Mouse (Mus musculus): ENCODE results near the gene Sdk2. TPM values are rescaled to one million over a fixed set of nuclear protein-coding genes. Genes with fewer than 3 reads are reported as not detected.

Sdk2 gene
- polyA plus RNA-seq, 1 experiment from 2014 or later, result 2.5 TPM

DNA sequence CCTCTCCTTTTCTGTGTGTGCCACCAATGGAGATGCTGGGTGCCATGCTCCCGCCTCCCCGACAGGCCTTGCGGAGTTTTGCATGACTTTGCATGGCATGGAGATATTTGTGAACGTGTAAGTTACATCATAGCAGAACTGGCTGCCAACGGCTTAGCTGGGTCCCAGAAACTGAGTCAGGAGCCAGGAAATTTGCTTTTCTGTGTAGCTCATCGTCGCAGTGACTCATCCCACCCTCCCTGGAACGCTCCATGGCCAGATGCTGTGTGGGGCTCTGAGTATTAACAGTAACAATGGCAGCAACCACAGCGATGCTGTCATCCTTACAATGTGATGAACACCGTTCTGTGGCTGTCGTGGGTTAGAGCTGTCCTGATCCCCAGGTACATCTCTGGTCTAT lies 139.6 kb downstream of the Sdk2 start:
- Histone ChIP-seq H3K27me3 (ENCODE audit: control insufficient read depth, insufficient read depth, low read length) (no peaks in the 10 kb centered on the region), H3K4me3 (replicated peaks; ENCODE audit: low read length) (no peak overlapping the region), H3K4me1 (ENCODE audit: control insufficient read depth, insufficient read depth, low read length) (no peaks in the 10 kb centered on the region), H3K9ac (ENCODE audit: low read length) (no peak overlapping the region), H3K27ac (ENCODE audit: low read length) (no peak overlapping the region), H3K36me3 (ENCODE audit: control insufficient read depth, insufficient read depth, low read length) (no peaks in the 10 kb centered on the region), H3K4me2 (ENCODE audit: low read depth, low read length) (no peak overlapping the region), H3K9me3 (replicated peaks; ENCODE audit: control insufficient read depth, low read length) (no peaks in the 10 kb centered on the region)
- WGBS, result 78% methylated on average over 11 of the region's 11 CpGs
- ATAC-seq (ENCODE audit: insufficient read depth, low FRiP score), result no peak

DNA sequence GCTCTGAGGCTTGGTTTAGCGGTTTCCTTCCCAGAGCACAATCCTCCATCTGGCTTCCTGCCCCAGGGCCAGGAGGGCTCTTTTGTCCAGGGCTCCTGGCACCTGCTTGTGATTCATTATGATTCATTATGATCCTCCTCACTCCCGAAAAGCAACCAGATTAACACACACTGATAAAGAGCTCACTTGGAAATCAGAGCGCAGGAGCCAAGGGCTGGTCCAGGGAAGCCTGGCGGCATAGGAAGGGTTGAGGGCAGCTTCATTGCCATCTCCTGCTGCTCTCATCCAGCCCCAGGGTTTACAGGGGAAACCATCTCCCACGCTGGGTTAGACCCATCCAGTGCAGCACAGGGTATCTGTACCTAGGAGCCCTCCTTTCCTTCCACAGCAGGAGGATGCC lies 143.7 kb downstream of the Sdk2 start:
- no peak overlapping the region for H3K4me3 ChIP-seq (replicated peaks; ENCODE audit: low read length)
- WGBS, result 57% methylated on average over 5 of the region's 5 CpGs
- no peak overlapping the region for H3K4me2 ChIP-seq (ENCODE audit: low read depth, low read length)
- H3K4me1 ChIP-seq (ENCODE audit: control insufficient read depth, insufficient read depth, low read length), result no peaks in the 10 kb centered on the region
- no peak overlapping the region for H3K27ac ChIP-seq (ENCODE audit: low read length)
- H3K27me3 ChIP-seq (ENCODE audit: control insufficient read depth, insufficient read depth, low read length), result no peaks in the 10 kb centered on the region
- H3K36me3 ChIP-seq (ENCODE audit: control insufficient read depth, insufficient read depth, low read length), result no peaks in the 10 kb centered on the region
- H3K9me3 ChIP-seq (replicated peaks; ENCODE audit: control insufficient read depth, low read length), result no peaks in the 10 kb centered on the region
- no peak overlapping the region for H3K9ac ChIP-seq (ENCODE audit: low read length)
- ATAC-seq (ENCODE audit: insufficient read depth, low FRiP score), result no peak

DNA sequence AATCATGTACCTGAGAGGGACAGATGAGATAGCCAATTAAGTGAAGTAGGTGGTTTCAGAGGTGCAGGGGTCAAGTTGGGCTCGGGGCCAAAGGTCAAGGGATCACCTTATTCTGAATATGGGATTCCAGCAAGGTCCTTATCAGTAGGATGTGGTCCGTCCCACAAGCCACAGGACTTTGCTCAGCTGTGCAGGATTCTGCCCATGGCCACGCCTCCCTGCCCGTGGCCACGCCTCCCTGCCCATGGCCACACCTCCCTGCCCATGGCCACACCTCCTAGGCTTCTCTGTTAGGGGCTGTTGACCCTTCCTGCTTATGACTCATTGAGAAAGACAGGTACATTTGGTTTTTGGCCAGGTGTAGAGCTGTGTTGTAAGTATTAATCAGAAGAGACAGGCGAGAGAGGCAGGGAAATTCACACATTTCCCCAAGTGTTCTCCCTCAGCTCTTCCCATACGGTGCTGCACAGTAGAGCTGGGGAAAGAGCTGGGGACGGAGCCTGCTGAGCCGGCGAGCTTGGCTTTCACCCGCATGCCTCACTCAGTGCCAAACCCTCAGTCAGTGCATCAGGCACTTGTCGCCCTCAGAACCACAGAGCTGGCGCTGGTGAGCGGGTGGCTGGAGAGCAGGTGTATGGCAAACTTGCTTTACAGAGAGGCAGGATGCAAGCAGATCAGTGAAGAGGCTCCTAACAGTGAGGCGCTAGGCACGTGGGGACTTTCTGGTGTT lies 163.6 kb downstream of the Sdk2 start:
- Histone ChIP-seq H3K4me3 (replicated peaks; ENCODE audit: low read length) (no peak overlapping the region), H3K36me3 (ENCODE audit: control insufficient read depth, insufficient read depth, low read length) (no peaks in the 10 kb centered on the region), H3K4me2 (ENCODE audit: low read depth, low read length) (no peak overlapping the region), H3K27me3 (ENCODE audit: control insufficient read depth, insufficient read depth, low read length) (no peaks in the 10 kb centered on the region), H3K27ac (ENCODE audit: low read length) (no peak overlapping the region), H3K4me1 (ENCODE audit: control insufficient read depth, insufficient read depth, low read length) (no peaks in the 10 kb centered on the region), H3K9me3 (replicated peaks; ENCODE audit: control insufficient read depth, low read length) (no peaks in the 10 kb centered on the region), H3K9ac (ENCODE audit: low read length) (no peak overlapping the region)
- no peak for ATAC-seq (ENCODE audit: insufficient read depth, low FRiP score)
- WGBS, result 80% methylated on average over 16 of the region's 16 CpGs

DNA sequence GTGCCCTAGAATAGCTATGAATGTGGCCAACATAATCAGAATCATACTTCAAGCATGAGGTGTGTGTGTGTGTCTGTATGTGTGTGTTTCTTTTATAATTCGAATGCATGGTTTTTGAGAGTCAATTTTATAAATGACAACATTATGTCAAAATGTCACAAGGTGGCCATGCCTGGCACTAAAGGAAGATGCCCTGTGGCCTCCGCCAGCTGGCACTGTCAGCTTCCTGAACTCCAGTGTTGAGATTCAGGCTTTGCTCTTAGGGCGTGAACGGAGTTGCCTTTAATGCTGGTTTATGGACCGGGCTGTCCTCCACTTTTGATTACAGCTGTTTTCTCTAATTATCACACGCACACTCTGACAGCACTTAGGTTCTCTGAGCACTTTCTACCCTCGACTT lies 164.9 kb downstream of the Sdk2 start:
- Histone ChIP-seq H3K4me1 (ENCODE audit: control insufficient read depth, insufficient read depth, low read length) (no peaks in the 10 kb centered on the region), H3K27ac (ENCODE audit: low read length) (no peak overlapping the region)
- 80% methylated on average over 7 of the region's 7 CpGs for WGBS

DNA sequence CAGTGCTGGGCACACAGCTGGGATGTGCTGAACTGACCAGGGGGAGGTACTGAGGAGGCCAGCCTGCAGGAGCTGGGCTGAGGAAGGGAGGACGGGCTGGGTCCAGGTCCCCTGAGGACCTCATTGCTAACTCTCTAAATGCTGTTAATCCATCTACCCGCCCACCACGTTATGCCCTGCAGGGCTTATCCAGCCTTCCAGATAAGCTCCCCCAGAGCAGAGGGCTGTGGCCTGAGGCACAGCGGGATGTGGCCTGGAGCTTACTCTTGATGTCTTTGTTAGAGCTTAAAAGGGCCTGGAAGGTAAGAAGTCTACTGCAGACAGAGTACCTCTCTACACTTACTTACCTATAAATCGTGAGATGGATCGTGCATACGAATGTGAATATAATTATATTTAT lies 168.2 kb downstream of the Sdk2 start:
- H3K27me3 ChIP-seq (ENCODE audit: control insufficient read depth, insufficient read depth, low read length), result no peaks in the 10 kb centered on the region
- H3K36me3 ChIP-seq (ENCODE audit: control insufficient read depth, insufficient read depth, low read length), result no peaks in the 10 kb centered on the region
- no peak overlapping the region for H3K27ac ChIP-seq (ENCODE audit: low read length)
- WGBS, result 54% methylated on average over 7 of the region's 7 CpGs
- ATAC-seq (ENCODE audit: insufficient read depth, low FRiP score), result no peak
- no peaks in the 10 kb centered on the region for H3K4me1 ChIP-seq (ENCODE audit: control insufficient read depth, insufficient read depth, low read length)
- no peaks in the 10 kb centered on the region for H3K9me3 ChIP-seq (replicated peaks; ENCODE audit: control insufficient read depth, low read length)
- no peak overlapping the region for H3K4me2 ChIP-seq (ENCODE audit: low read depth, low read length)
- no peak overlapping the region for H3K4me3 ChIP-seq (replicated peaks; ENCODE audit: low read length)
- no peak overlapping the region for H3K9ac ChIP-seq (ENCODE audit: low read length)

More for the DNA sequence above, 164.9 kb downstream of the Sdk2 start:
- Histone ChIP-seq H3K36me3 (ENCODE audit: control insufficient read depth, insufficient read depth, low read length) (no peaks in the 10 kb centered on the region), H3K4me3 (replicated peaks; ENCODE audit: low read length) (no peak overlapping the region), H3K27me3 (ENCODE audit: control insufficient read depth, insufficient read depth, low read length) (no peaks in the 10 kb centered on the region), H3K9me3 (replicated peaks; ENCODE audit: control insufficient read depth, low read length) (no peaks in the 10 kb centered on the region), H3K9ac (ENCODE audit: low read length) (no peak overlapping the region), H3K4me2 (ENCODE audit: low read depth, low read length) (no peak overlapping the region)
- ATAC-seq (ENCODE audit: insufficient read depth, low FRiP score), result no peak

DNA sequence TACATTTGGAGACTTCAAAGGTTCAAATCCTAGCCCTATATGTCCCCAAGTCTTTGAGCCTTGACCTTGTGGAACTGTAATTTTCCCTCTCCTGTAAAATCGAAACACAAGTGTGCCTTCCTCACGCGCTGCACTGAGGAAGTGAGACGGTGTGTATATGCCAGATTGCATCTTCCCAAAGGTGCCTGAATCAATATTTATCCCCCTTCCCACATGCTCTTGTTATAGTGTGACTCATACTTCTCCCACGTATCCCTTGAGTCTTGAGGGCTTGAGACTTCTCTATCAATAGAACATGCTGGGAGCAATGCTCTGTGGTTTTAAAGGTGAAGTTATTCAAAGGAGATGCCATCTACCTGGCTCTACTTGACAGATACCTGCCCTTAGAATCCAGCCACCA lies 170.8 kb downstream of the Sdk2 start:
- no peaks in the 10 kb centered on the region for H3K36me3 ChIP-seq (ENCODE audit: control insufficient read depth, insufficient read depth, low read length)
- no peak overlapping the region for H3K27ac ChIP-seq (ENCODE audit: low read length)
- no peak for ATAC-seq (ENCODE audit: insufficient read depth, low FRiP score)
- H3K9me3 ChIP-seq (replicated peaks; ENCODE audit: control insufficient read depth, low read length), result no peaks in the 10 kb centered on the region
- no peak overlapping the region for H3K9ac ChIP-seq (ENCODE audit: low read length)
- H3K4me2 ChIP-seq (ENCODE audit: low read depth, low read length), result no peak overlapping the region
- no peaks in the 10 kb centered on the region for H3K27me3 ChIP-seq (ENCODE audit: control insufficient read depth, insufficient read depth, low read length)
- H3K4me1 ChIP-seq (ENCODE audit: control insufficient read depth, insufficient read depth, low read length), result peaks cover 4% of the 10 kb centered on the region
- no peak overlapping the region for H3K4me3 ChIP-seq (replicated peaks; ENCODE audit: low read length)
- WGBS, result 74% methylated on average over 5 of the region's 5 CpGs

DNA sequence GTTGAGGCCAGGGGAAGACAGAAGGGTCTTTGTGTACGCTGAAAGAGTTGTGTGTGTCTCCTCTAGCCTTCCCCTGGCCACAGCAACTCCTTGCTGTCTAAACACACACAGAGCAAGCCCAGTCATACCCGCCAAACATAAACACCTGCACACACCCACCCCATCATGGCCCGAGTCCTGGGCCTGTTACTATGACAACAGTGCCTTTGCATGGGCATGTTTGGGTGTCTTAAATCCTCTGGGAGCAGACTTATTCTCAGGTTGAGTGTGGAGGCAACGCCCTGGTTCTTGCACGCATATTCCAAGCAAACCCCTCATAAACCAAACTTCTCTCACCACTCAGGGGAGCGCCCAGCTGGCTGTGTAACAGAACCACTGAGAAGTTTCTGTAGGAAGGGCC lies 173.9 kb downstream of the Sdk2 start:
- no peaks in the 10 kb centered on the region for H3K9me3 ChIP-seq (replicated peaks; ENCODE audit: control insufficient read depth, low read length)
- ATAC-seq (ENCODE audit: insufficient read depth, low FRiP score), result 0 out of 2 replicates have a peak, but pooled peaks have one; percentile 12
- H3K4me2 ChIP-seq (ENCODE audit: low read depth, low read length), result no peak overlapping the region
- peaks cover 4% of the 10 kb centered on the region for H3K4me1 ChIP-seq (ENCODE audit: control insufficient read depth, insufficient read depth, low read length)
- H3K27me3 ChIP-seq (ENCODE audit: control insufficient read depth, insufficient read depth, low read length), result no peaks in the 10 kb centered on the region
- 42% methylated on average over 6 of the region's 6 CpGs for WGBS
- H3K27ac ChIP-seq (ENCODE audit: low read length), result peak overlapping the region; percentile 30; the same call in 1 of the 2 replicates
- H3K9ac ChIP-seq (ENCODE audit: low read length), result no peak overlapping the region
- no peaks in the 10 kb centered on the region for H3K36me3 ChIP-seq (ENCODE audit: control insufficient read depth, insufficient read depth, low read length)
- H3K4me3 ChIP-seq (replicated peaks; ENCODE audit: low read length), result no peak overlapping the region

DNA sequence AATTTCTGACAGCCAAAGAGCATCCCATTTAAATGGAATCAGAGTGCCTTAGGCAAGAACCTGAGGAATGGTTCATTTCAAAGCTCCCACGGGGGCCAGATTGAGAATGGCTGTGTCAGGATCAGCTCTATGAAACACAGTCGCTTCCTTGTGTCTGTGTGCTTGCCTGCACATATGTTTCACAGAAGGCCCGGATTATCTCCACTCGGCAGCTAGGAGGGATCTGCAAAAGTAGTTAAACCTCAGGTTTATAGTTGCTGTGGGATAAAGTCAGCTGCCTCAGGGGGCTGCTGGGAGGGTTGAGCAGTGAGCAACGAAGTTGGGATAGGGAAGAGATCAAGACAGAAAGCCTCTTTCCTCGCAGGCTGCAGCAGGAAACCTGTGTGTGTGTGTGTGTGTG lies 174.8 kb downstream of the Sdk2 start:
- Histone ChIP-seq H3K27me3 (ENCODE audit: control insufficient read depth, insufficient read depth, low read length) (no peaks in the 10 kb centered on the region), H3K9me3 (replicated peaks; ENCODE audit: control insufficient read depth, low read length) (no peaks in the 10 kb centered on the region), H3K4me3 (replicated peaks; ENCODE audit: low read length) (no peak overlapping the region), H3K4me2 (ENCODE audit: low read depth, low read length) (no peak overlapping the region), H3K9ac (ENCODE audit: low read length) (no peak overlapping the region), H3K36me3 (ENCODE audit: control insufficient read depth, insufficient read depth, low read length) (no peaks in the 10 kb centered on the region), H3K27ac (ENCODE audit: low read length) (no peak overlapping the region), H3K4me1 (ENCODE audit: control insufficient read depth, insufficient read depth, low read length) (peaks cover 4% of the 10 kb centered on the region)
- WGBS, result 48% methylated on average over 6 of the region's 6 CpGs
- no peak for ATAC-seq (ENCODE audit: insufficient read depth, low FRiP score)

DNA sequence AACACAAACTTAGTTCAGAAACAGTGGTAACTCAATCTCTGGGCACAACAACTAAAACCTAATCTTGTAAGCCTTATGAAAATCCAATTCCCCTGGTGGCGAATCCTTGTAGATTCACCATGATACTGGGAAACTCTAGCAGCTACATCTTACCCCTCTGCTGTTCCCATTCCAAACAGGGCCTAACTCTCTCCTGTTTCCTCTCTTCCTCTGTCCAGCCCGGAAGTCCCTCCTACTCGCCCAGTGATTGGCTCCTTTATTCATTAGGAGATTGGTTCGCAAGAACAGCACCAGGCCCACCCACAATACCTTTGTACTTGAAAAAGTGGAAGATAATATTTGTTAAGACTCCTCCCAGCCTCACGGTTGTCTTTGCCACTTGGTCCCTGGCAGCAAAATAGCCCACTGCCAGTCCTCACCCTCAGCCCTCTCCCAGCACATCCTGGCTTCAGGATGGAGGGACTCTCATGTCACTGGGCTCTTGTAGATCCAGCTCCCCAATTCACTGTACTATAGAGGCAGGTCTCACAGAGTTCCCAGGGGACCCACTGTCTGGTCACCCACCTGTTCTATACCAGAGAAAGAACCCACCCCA lies 178.6 kb downstream of the Sdk2 start:
- Histone ChIP-seq H3K4me1 (ENCODE audit: control insufficient read depth, insufficient read depth, low read length) (peaks cover 7% of the 10 kb centered on the region), H3K27me3 (ENCODE audit: control insufficient read depth, insufficient read depth, low read length) (no peaks in the 10 kb centered on the region), H3K9ac (ENCODE audit: low read length) (no peak overlapping the region), H3K4me3 (replicated peaks; ENCODE audit: low read length) (no peak overlapping the region), H3K9me3 (replicated peaks; ENCODE audit: control insufficient read depth, low read length) (no peaks in the 10 kb centered on the region), H3K27ac (ENCODE audit: low read length) (no peak overlapping the region), H3K36me3 (ENCODE audit: control insufficient read depth, insufficient read depth, low read length) (no peaks in the 10 kb centered on the region), H3K4me2 (ENCODE audit: low read depth, low read length) (no peak overlapping the region)
- no peak for ATAC-seq (ENCODE audit: insufficient read depth, low FRiP score)
- WGBS, result 85% methylated on average over 5 of the region's 5 CpGs

Data from stomach, embryonic 16.5 days (tissue).